Mouse (Mus musculus) heart, embryonic 14.5 days (tissue): ENCODE results near the gene Rftn1. TPM values are rescaled to one million over a fixed set of nuclear protein-coding genes. Genes with fewer than 3 reads are reported as not detected.

ENCODE experiments used
- ATAC-seq: fragments of 200-750 bp; cut with Nextera tagmentation; 2 replicates; pipeline ENCODE4 v1.8.0; 2017; ENCODE audit warnings: low read depth, moderate TSS enrichment; ENCODE audit not compliant: insufficient number of reproducible peaks, insufficient read depth, low FRiP score
- H3K27ac ChIP-seq, 2 experiments: fragments of 200-500 bp in 1 of 2; fragments of 300-500 bp in 1 of 2; sonication (generic) in 1 of 2; replicated peaks in 1 of 2; 2 replicates each; pipeline ENCODE4 v1.5.1; 2012 to 2014; ENCODE audit warnings: low read depth in 2 of 2, low read length in 2 of 2, control low read depth in 1 of 2, mild to moderate bottlenecking in 1 of 2, mixed read lengths in 1 of 2; ENCODE audit not compliant: control insufficient read depth in 1 of 2, insufficient read depth in 1 of 2
- H3K27me3 ChIP-seq: fragments of 300-500 bp; sonication (generic); 2 replicates; pipeline ENCODE4 v1.6.1; 2014; ENCODE audit warnings: mild to moderate bottlenecking, low read length, control low read depth; ENCODE audit not compliant: control insufficient read depth, insufficient read depth
- H3K36me3 ChIP-seq: fragments of 300-500 bp; sonication (generic); 2 replicates; pipeline ENCODE4 v1.6.1; 2014; ENCODE audit warnings: mild to moderate bottlenecking, control low read depth, low read length, mixed read lengths; ENCODE audit not compliant: control insufficient read depth, insufficient read depth
- H3K4me1 ChIP-seq, 2 experiments: fragments of 200-500 bp in 1 of 2; fragments of 300-500 bp in 1 of 2; sonication (generic) in 1 of 2; 2 replicates each; pipeline ENCODE4 v1.6.1; 2012 to 2014; ENCODE audit warnings: low read length in 2 of 2, control low read depth in 1 of 2, mixed read lengths in 1 of 2; ENCODE audit not compliant: control insufficient read depth in 2 of 2, insufficient read depth in 2 of 2
- H3K4me2 ChIP-seq: fragments of 300-500 bp; sonication (generic); 2 replicates; pipeline ENCODE4 v1.6.1; 2014; ENCODE audit warnings: mild to moderate bottlenecking, low read length
- H3K4me3 ChIP-seq, 2 experiments: fragments of 200-500 bp in 1 of 2; fragments of 300-500 bp in 1 of 2; sonication (generic) in 1 of 2; 2 replicates each; pipeline ENCODE4 v1.5.1; 2012 to 2014; ENCODE audit warnings: low read length in 2 of 2, mild to moderate bottlenecking in 2 of 2, control low read depth in 1 of 2, low read depth in 1 of 2, moderate library complexity in 1 of 2; ENCODE audit not compliant: control insufficient read depth in 1 of 2, insufficient read depth in 1 of 2
- H3K9ac ChIP-seq: fragments of 300-500 bp; sonication (generic); 2 replicates; pipeline ENCODE4 v1.6.1; 2014; ENCODE audit warnings: mild to moderate bottlenecking, low read length
- H3K9me3 ChIP-seq: fragments of 300-500 bp; sonication (generic); 2 replicates; pipeline ENCODE4 v1.6.1; 2016; ENCODE audit warnings: low read length, control low read depth; ENCODE audit not compliant: control insufficient read depth
- WGBS: fragments of 180-500 bp; shearing (Covaris S2); extraction: QIAGEN DNeasy Blood & Tissue Kit; methylation state at CpG from one replicate; pipeline ENCODE4 v1.1.7; 2014; 5-methylcytosine and 5-hydroxymethylcytosine counted together
- polyA plus RNA-seq: library from polyadenylated mRNA; unstranded; fragments of >200 nt; fragmentation: Nextera tagmentation; extraction: Ambion mirVana; gene quantifications from 2 replicates; pipeline ENCODE4 v1.2.1, GENCODE M21; 2014

Rftn1 gene
- polyA plus RNA-seq, 1 experiment from 2014 or later, result 26.2 TPM

GRCm38 (mm10) chr17:50013848-50014247, 176.6 kb downstream of the Rftn1 start:
- Histone ChIP-seq H3K4me3 (no peak overlapping the region), H3K9ac (no peak overlapping the region), H3K27ac (no peak overlapping the region), H3K27me3 (no peaks in the 10 kb centered on the region), H3K9me3 (no peaks in the 10 kb centered on the region), H3K4me1 (peaks cover 7 to 8% of the 10 kb centered on the region in 2 experiments; a peak in 3 of 4 replicates), H3K36me3 (no peaks in the 10 kb centered on the region), H3K4me2 (no peak overlapping the region)
- WGBS, result 94% methylated on average over 2 of the region's 2 CpGs
- no peak for ATAC-seq

DNA sequence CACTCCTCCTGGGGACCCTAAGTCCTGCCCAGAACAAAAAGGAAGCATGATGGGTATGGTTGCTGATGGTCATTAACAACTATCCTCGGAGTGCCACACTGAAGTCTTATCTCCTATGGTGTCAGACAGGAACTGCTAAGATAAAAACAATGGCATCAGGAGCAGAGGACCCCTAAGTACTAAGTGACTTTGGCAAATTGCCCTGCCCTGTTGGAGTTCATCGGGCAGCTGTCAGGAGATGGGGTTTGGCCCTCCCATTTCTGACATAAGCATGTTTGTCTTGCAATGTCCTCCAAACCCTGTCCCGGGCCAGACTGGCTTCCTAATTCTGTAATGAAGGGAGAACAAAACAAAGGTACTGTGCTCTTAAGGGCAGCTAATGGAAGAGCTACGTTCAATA, 180.4 kb downstream of the Rftn1 start:
- WGBS, result 10% methylated on average over 4 of the region's 4 CpGs
- no peak overlapping the region for H3K27ac ChIP-seq

GRCm38 (mm10) chr17:50006721-50007351, 183.6 kb downstream of the Rftn1 start:
- 14% methylated on average over 9 of the region's 9 CpGs for WGBS
- no peaks in the 10 kb centered on the region for H3K27me3 ChIP-seq
- no peak overlapping the region for H3K4me3 ChIP-seq
- H3K4me2 ChIP-seq, result no peak overlapping the region
- peak; percentile 48; the same call in 1 of the 2 replicates for ATAC-seq
- no peaks in the 10 kb centered on the region for H3K9me3 ChIP-seq
- H3K36me3 ChIP-seq, result 0 out of 2 replicates have a peak, but pooled peaks cover 5% of the 10 kb centered on the region
- H3K4me1 ChIP-seq, result peaks cover 18 to 20% of the 10 kb centered on the region in 2 experiments
- H3K27ac ChIP-seq, result peak overlapping the region; percentile 0 to 52; a peak in 3 of 4 replicates
- 0 out of 2 replicates have a peak overlapping the region, but pooled peaks have one; percentile 0 for H3K9ac ChIP-seq

More for the DNA sequence above, 180.4 kb downstream of the Rftn1 start:
- Histone ChIP-seq H3K4me2 (no peak overlapping the region), H3K36me3 (no peaks in the 10 kb centered on the region), H3K9ac (no peak overlapping the region), H3K27me3 (no peaks in the 10 kb centered on the region), H3K9me3 (no peaks in the 10 kb centered on the region), H3K4me1 (peaks cover 18 to 20% of the 10 kb centered on the region in 2 experiments), H3K4me3 (no peak overlapping the region)
- no peak for ATAC-seq

- Histone ChIP-seq H3K4me1 (peaks cover 18 to 20% of the 10 kb centered on the region in 2 experiments), H3K4me2 (no peak overlapping the region), H3K36me3 (0 out of 2 replicates have a peak, but pooled peaks cover 5% of the 10 kb centered on the region), H3K4me3 (no peak overlapping the region), H3K9ac (no peak overlapping the region), H3K27me3 (no peaks in the 10 kb centered on the region), H3K27ac (peak overlapping the region; percentile 0 to 52; a peak in 3 of 4 replicates), H3K9me3 (no peaks in the 10 kb centered on the region)
- no peak for ATAC-seq
- 38% methylated on average over 7 of the region's 7 CpGs for WGBS
Observed at GRCm38 (mm10) chr17:50006338-50006720, 184.1 kb downstream of the Rftn1 start.

DNA sequence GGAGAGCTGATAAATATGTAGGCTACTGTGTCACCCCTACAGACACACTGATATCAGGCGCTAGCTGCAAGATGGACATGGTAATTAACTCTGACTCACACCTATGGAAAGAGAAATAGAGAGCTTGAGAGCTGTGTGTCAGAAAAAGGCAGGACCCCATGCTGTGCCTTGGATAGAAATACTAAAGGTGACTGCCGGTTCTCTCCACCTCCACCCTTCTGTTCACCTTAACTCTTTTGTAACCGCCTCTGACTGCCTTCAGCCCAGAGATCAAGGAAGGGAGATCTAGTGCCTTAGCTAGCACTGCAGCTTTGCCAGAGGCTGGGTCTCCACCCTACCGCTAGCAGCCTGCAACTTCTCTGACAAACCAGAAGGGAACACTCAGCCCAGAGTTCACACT, 187.3 kb downstream of the Rftn1 start:
- H3K4me3 ChIP-seq, result no peak overlapping the region
- H3K27ac ChIP-seq, result no peak overlapping the region
- no peak for ATAC-seq
- no peaks in the 10 kb centered on the region for H3K27me3 ChIP-seq
- H3K4me1 ChIP-seq, result peaks cover 11 to 13% of the 10 kb centered on the region in 2 experiments
- H3K9me3 ChIP-seq, result peaks cover 4% of the 10 kb centered on the region; the same call in 1 of the 2 replicates
- H3K9ac ChIP-seq, result no peak overlapping the region
- no peak overlapping the region for H3K4me2 ChIP-seq
- peaks cover 20% of the 10 kb centered on the region; the same call in 1 of the 2 replicates for H3K36me3 ChIP-seq
- WGBS, result 67% methylated on average over 4 of the region's 4 CpGs

DNA sequence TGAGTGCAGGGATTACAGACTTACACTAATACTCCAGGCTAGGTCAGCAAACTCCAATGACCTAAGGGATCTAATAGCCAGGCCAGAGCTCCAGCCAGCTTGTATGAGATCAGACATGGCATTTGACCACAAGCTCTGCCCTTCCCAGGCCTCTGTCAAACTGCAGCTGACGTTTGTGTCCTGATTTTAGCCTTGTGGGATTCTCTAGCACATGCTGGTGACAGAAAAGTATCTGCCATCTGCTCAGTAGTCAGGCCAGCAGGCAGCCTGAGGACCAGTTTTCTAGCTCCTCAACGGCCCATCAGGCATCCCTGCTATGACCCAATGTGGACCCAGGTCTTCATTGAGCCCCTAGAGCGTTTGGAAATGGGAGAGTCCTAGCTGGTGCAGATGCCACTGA, 188.3 kb downstream of the Rftn1 start:
- Histone ChIP-seq H3K4me2 (no peak overlapping the region), H3K27me3 (no peaks in the 10 kb centered on the region), H3K4me1 (peaks cover 11% of the 10 kb centered on the region in 2 experiments), H3K27ac (no peak overlapping the region), H3K4me3 (no peak overlapping the region), H3K9me3 (peaks cover 4% of the 10 kb centered on the region; the same call in 1 of the 2 replicates), H3K9ac (no peak overlapping the region), H3K36me3 (peaks cover 21% of the 10 kb centered on the region; the same call in 1 of the 2 replicates)
- 64% methylated on average over 3 of the region's 3 CpGs for WGBS
- no peak for ATAC-seq

GRCm38 (mm10) chr17:50001754-50002153, 188.7 kb downstream of the Rftn1 start:
- peaks cover 22% of the 10 kb centered on the region; the same call in 1 of the 2 replicates for H3K36me3 ChIP-seq
- H3K4me2 ChIP-seq, result no peak overlapping the region
- no peak for ATAC-seq
- no peak overlapping the region for H3K9ac ChIP-seq
- no peaks in the 10 kb centered on the region for H3K27me3 ChIP-seq
- H3K9me3 ChIP-seq, result peaks cover 4% of the 10 kb centered on the region; the same call in 1 of the 2 replicates
- no peak overlapping the region for H3K27ac ChIP-seq
- H3K4me3 ChIP-seq, result no peak overlapping the region
- peaks cover 7% of the 10 kb centered on the region in 2 experiments for H3K4me1 ChIP-seq
